Mouse (Mus musculus) liver, embryonic 14 days (tissue): ENCODE measurements around the gene Olfr52. TPM values are rescaled to one million over a fixed set of nuclear protein-coding genes. Genes with fewer than 3 reads are reported as not detected.

ENCODE experiments used
- polyA plus RNA-seq: library from polyadenylated mRNA; depleted of rRNA; stranded (reverse); fragments of >200 nt; gene quantifications from 2 replicates; pipeline ENCODE4 v1.2.3, GENCODE M21; 2012; rRNA removed

Olfr52 gene
- not detected in 2 replicates for polyA plus RNA-seq

DNA sequence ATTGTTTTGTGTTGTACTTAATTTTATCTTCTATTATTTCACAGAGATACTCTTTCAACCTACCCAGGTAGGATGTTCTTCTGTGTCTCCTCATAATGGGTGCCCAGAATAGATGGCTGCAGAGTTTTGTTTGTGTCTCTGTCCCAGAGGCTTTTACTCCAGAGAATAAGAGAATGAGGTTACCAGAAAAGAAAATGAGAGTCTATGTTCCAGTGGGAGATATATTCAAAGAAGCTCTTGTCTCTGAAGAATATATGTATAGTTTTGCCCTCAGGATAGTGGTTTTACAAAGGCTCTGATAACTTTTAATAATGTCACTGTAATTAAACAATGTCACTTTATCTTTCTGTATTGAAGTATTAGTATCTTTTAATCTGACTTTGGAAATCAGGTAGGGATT lies at the start of gene Olfr52:
Olfr52 (minus strand) TSS at position 101 of the 400 bp plus-strand sequence.

DNA sequence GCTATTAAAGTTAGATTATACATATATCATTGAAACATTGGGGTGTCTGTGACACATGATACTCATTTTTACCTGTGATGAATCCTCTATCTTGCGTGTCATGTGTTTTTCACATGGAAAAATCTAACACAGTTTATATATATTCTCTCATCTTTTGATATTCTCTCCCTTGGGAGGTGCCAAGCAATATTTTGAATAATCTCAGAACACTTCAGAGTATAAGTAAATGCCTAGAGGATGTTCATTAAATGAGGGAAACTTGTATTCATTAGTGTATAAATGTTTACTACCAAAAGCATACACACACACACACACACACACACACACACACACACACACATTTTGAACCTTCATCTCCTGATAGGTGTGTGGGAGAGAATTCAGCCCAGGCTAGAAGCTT lies 45.8 kb upstream of the Olfr52 start, which contains the start of gene Olfr1047:
Olfr1047 (minus strand) TSS at position 101 of the 400 bp plus-strand sequence.

DNA sequence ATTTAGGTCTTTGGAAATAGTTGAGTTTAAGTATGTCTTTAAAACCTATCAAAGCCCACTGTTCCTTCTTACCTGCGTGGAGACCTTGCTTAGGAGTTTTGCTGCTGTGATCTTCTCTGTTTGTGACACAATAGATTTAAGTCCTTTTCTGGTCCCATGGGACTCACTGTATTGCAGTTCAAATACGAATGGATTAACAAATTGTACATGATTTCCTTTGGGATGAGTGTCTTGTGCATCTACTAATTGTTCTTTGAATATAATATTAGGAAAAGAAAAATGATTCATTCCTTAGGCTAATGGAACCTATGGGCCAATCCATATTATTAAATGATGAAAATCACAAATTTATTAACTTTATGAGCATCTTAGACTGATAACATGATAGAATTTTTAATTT lies 33.7 kb upstream of the Olfr52 start, which contains the start of gene Olfr1046:
Olfr1046 (minus strand) TSS at position 101 of the 400 bp plus-strand sequence.

DNA sequence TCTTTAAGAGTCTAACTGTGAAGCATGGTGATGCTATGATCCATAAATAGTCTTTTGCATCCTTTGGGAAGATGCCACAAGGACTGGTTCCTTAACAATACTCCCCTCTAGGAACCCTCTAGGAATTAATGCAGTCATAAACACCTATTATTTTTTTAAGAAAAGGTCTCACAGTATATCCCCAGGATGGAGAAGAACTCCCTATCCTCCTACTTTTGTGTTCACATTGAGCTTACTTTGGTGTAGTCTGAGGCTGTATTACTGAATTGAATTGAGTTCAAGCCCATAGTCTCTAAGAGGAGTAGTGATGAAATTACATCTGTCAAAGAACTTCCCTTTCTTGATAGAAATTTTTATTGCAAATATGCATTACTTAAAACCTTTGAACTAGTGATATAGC lies 17.4 kb upstream of the Olfr52 start, which contains the start of gene Olfr1045:
Olfr1045 (minus strand) TSS at position 101 of the 400 bp plus-strand sequence.

DNA sequence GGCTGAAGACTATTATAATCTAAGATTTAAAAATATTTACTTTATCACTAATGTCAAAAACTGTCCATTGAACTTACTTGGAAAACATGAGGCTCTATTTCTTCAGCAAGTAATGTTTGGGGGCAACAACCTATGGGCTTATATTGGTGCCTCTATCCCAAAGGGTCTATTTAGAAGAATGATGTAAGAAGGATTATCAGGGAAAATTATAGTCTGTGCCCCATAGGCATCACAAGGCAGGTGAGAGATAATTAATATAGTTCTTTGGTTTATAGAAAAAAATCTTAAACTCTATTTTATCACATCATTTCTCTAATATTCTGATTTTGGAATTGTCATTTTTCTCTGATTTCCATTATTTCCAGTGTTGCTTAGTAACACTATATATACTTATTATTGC lies 7.8 kb downstream of the Olfr52 start, which contains the start of gene Olfr1044:
Olfr1044 (minus strand) TSS at position 101 of the 400 bp plus-strand sequence.

GRCm38 (mm10) chr2:86167422-86167821 lies 18.1 kb downstream of the Olfr52 start, which contains the start of gene Olfr1043:
Olfr1043 (minus strand) TSS chr2:86167522.

DNA sequence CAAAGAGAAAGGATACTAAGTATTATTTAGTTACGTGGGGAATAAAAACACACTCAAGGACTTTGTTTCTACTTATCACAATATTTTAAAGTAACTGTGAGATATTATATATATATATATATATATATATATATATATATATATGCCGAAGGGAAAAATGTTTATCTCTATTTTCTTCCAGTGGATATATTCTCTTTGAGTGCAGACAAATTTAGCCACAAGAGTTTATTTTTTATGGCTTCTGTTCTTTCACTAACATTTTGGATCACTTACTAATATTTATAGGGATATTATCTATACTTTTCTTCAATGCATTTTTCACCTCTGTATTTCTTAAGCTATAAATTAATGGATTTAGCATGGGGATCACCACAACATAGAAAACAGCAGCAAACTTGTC lies 23.7 kb downstream of the Olfr52 start, which contains the start of gene Olfr1042:
Olfr1042 (minus strand) TSS at position 101 of the 400 bp plus-strand sequence.

DNA sequence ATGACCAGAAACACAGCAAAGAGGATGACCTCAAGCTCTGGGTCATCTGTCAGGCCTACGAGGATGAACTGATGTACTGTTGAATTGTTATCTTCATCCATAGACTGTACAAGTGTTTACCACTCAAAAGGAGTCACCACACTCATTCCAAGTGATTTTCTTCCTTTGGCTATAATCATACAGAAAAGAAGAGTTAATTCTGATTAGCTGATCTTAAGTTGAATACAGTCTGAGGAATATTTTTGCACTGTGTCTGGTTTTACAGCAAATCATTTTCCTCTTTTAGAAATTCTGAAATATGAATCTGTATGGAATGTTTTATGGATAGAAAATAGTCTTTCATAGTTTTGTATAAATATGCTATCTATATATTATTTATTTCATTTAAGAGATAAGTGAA lies 38.9 kb downstream of the Olfr52 start, which contains the start of gene Olfr1040:
Olfr1040 (minus strand) TSS at position 101 of the 400 bp plus-strand sequence.

DNA sequence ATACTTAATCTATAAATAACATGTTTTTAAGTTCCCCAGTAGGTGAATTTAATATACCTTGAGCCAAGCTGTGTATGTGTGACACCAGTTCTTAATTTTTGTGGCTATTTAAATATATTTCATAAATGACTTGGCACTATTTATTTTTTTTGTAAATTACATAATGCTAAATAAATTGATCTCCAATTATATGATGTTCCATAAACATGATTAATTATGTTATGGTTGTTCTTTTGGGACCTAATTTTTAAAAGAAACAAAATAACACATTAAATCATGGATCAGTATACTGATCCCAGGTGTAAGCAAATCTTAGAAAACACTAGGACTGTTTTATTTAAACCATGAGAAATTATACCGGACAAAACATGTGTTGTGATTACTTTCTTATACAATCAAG lies 49.7 kb downstream of the Olfr52 start, which contains the start of gene Olfr1039:
Olfr1039 (minus strand) TSS at position 101 of the 400 bp plus-strand sequence.

Other genes starting within 250 kb of the Olfr52 start
- gene Olfr1028, start 235.2 kb downstream of the Olfr52 start, polyA plus RNA-seq, result under 0.01 TPM in 1 of 2 replicates, not detected in the other
- gene Olfr1029, start 211.8 kb downstream of the Olfr52 start, polyA plus RNA-seq, result not detected in 2 replicates
- gene Olfr1030, start 206.4 kb downstream of the Olfr52 start, polyA plus RNA-seq, result not detected in 2 replicates
- gene Olfr1031, start 195.4 kb downstream of the Olfr52 start, polyA plus RNA-seq, result not detected in 2 replicates
- gene Olfr1032, start 180.1 kb downstream of the Olfr52 start, polyA plus RNA-seq, result not detected in 2 replicates
- 0.28 and 0.37 TPM in 2 replicates for gene Olfr1033, start 165.1 kb downstream of the Olfr52 start, polyA plus RNA-seq
- gene Olfr1034, start 139.8 kb downstream of the Olfr52 start, polyA plus RNA-seq, result 0.06 and 0.09 TPM in 2 replicates
- not detected in 2 replicates for gene Olfr1036, start 111.7 kb downstream of the Olfr52 start, polyA plus RNA-seq
- gene Olfr1037, start 98.3 kb downstream of the Olfr52 start, polyA plus RNA-seq, result not detected in 2 replicates
- gene Olfr1039, start 49.8 kb downstream of the Olfr52 start, polyA plus RNA-seq, result not detected in 2 replicates
- not detected in 2 replicates for gene Olfr1040, start 39.0 kb downstream of the Olfr52 start, polyA plus RNA-seq
- gene Olfr1042, start 23.8 kb downstream of the Olfr52 start, polyA plus RNA-seq, result not detected in 2 replicates
- not detected in 2 replicates for gene Olfr1043, start 18.2 kb downstream of the Olfr52 start, polyA plus RNA-seq
- not detected in 2 replicates for gene Olfr1044, start 7.9 kb downstream of the Olfr52 start, polyA plus RNA-seq
- gene Olfr1045, start 17.3 kb upstream of the Olfr52 start, polyA plus RNA-seq, result not detected in 2 replicates
- not detected in 2 replicates for gene Olfr1046, start 33.6 kb upstream of the Olfr52 start, polyA plus RNA-seq
- gene Olfr1047, start 45.7 kb upstream of the Olfr52 start, polyA plus RNA-seq, result not detected in 2 replicates
- not detected in 2 replicates for gene Olfr1048, start 54.6 kb upstream of the Olfr52 start, polyA plus RNA-seq
- gene Olfr1049, start 72.6 kb upstream of the Olfr52 start, polyA plus RNA-seq, result not detected in 2 replicates
- gene Olfr1051, start 93.4 kb upstream of the Olfr52 start, polyA plus RNA-seq, result not detected in 2 replicates
- gene Olfr1052, start 106.8 kb upstream of the Olfr52 start, polyA plus RNA-seq, result not detected in 2 replicates
- not detected in 2 replicates for gene Olfr1053, start 129.6 kb upstream of the Olfr52 start, polyA plus RNA-seq
- not detected in 2 replicates for gene Olfr1054, start 149.8 kb upstream of the Olfr52 start, polyA plus RNA-seq
- gene Olfr1055, start 164.6 kb upstream of the Olfr52 start, polyA plus RNA-seq, result not detected in 2 replicates
- gene Olfr1056, start 176.8 kb upstream of the Olfr52 start, polyA plus RNA-seq, result not detected in 2 replicates
- gene Olfr1057, start 192.7 kb upstream of the Olfr52 start, polyA plus RNA-seq, result not detected in 2 replicates
- not detected in 2 replicates for gene Olfr1058, start 202.9 kb upstream of the Olfr52 start, polyA plus RNA-seq
- not detected in 2 replicates for gene Olfr1061, start 228.4 kb upstream of the Olfr52 start, polyA plus RNA-seq
- gene Olfr1062, start 241.1 kb upstream of the Olfr52 start, polyA plus RNA-seq, result not detected in 2 replicates